10 mouse cellular contexts compared by ENCODE assay signal in the genomic region with DNA sequence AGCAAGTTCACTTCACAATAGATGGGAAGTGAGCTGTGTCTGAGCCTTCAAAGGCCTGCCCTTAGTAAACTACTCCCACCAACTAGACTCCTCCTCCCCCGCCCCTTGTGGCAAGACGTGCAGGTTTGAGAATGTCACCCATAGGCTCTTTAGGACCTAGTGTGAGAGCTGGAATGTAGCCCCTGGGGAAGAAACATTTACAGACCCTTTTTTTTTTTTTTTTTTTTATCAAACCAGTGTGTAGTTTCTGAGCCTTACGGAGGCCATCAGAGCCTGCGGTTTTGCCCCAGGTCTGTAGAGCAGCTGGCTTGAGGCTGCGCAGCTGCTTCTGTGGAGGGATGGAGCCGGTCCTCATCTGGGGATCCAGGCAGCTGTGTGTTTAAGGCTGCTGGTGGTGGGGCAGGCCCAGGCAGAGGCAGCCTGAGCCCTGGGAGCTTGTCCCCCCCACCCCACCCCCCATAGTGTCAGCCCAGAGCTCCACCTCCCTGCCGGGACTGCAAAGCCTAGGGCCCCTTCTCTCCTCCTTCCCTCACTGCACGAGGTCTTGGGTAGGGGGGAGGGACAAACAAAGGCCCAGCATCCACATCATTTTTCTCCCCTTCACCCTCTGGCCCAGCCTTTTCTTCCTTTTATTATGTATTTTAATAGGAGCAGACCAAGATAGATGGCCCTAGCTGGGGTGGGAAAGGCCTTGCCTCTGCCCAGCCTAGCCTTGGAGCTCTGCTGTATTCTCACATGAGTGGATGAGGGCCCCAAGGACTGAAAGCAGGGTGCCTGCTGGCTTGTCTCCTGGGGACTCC. TPM values are rescaled to one million over a fixed set of nuclear protein-coding genes. Genes with fewer than 3 reads are reported as not detected.
DNase-seq lines count a peak whose midpoint lies in the region; ATAC-seq lines count a peak whose summit lies in the region.
"Had no signal": no experiment of that assay in that cellular context is flagged by ENCODE, and none has a peak within 500 bp of the region (broad histone marks: within the 10 kb centered on the region; RNA-seq: fewer than 3 reads in every experiment).

No protein-coding gene starts in this region.

- H3K36me3 ChIP-seq in kidney, embryonic 15.5 days: no peaks in the 10 kb centered on the region
- no peaks in the 10 kb centered on the region for H3K36me3 ChIP-seq in hindbrain, embryonic 13.5 days
- H3K36me3 ChIP-seq in neural tube, embryonic 13.5 days: no peaks in the 10 kb centered on the region

- H3K27ac ChIP-seq in kidney, embryonic 15.5 days: peak overlapping the region; percentile 83
- peak overlapping the region; percentile 70 for H3K27ac ChIP-seq in hindbrain, embryonic 13.5 days
- peak overlapping the region; percentile 49 for H3K27ac ChIP-seq in neural tube, embryonic 13.5 days (replicated peaks)

- 38% methylated on average over 8 of the region's 8 CpGs for WGBS in kidney, embryonic 15.5 days
- WGBS in hindbrain, embryonic 13.5 days: 16% methylated on average over 8 of the region's 8 CpGs
- 20% methylated on average over 8 of the region's 8 CpGs for WGBS in neural tube, embryonic 13.5 days

- 0 out of 2 replicates have a peak, but pooled peaks cover 7% of the 10 kb centered on the region for H3K27me3 ChIP-seq in kidney, embryonic 15.5 days
- peaks cover 3% of the 10 kb centered on the region; the same call in 1 of the 2 replicates for H3K27me3 ChIP-seq in hindbrain, embryonic 13.5 days
- H3K27me3 ChIP-seq in neural tube, embryonic 13.5 days: no peaks in the 10 kb centered on the region

- peaks cover 5% of the 10 kb centered on the region for H3K4me1 ChIP-seq in kidney, embryonic 15.5 days
- peaks cover 23% of the 10 kb centered on the region for H3K4me1 ChIP-seq in hindbrain, embryonic 13.5 days (replicated peaks)
- peaks cover 16% of the 10 kb centered on the region for H3K4me1 ChIP-seq in neural tube, embryonic 13.5 days (replicated peaks)

- no peak overlapping the region for H3K4me2 ChIP-seq in kidney, embryonic 15.5 days
- no peak overlapping the region for H3K4me2 ChIP-seq in hindbrain, embryonic 13.5 days
- H3K4me2 ChIP-seq in neural tube, embryonic 13.5 days: no peak overlapping the region
- H3K4me2 ChIP-seq: liver, embryonic 11.5 days had no signal

- no peak for DNase-seq in kidney, adult 9 months
- DNase-seq in ZHBTc4 (ENCODE audit: low read depth, low spot score): peak; percentile 86
- DNase-seq in liver: no peak
- no peak for DNase-seq in gastrocnemius, postnatal 4 days (ENCODE audit: low spot score in 2 of 2)
- DNase-seq: adrenal gland, postnatal 36 days had no signal

- no peak overlapping the region for H3K4me3 ChIP-seq in kidney, embryonic 15.5 days (replicated peaks)
- H3K4me3 ChIP-seq in hindbrain, embryonic 13.5 days: no peak overlapping the region
- no peak overlapping the region for H3K4me3 ChIP-seq in neural tube, embryonic 13.5 days

- no peaks in the 10 kb centered on the region for H3K9me3 ChIP-seq in kidney, embryonic 15.5 days (replicated peaks)
- 0 out of 2 replicates have a peak, but pooled peaks cover 3% of the 10 kb centered on the region for H3K9me3 ChIP-seq in hindbrain, embryonic 13.5 days
- no peaks in the 10 kb centered on the region for H3K9me3 ChIP-seq in neural tube, embryonic 13.5 days

- H3K9ac ChIP-seq in kidney, embryonic 15.5 days: no peak overlapping the region
- peak overlapping the region; percentile 31; the same call in 1 of the 2 replicates for H3K9ac ChIP-seq in hindbrain, embryonic 13.5 days
- peak overlapping the region; percentile 35 for H3K9ac ChIP-seq in neural tube, embryonic 13.5 days

- peak; percentile 80 for ATAC-seq in kidney, embryonic 15.5 days (replicated peaks; ENCODE audit: low FRiP score)
- peak; percentile 46; the same call in 1 of the 2 replicates for ATAC-seq in hindbrain, embryonic 13.5 days (ENCODE audit: low FRiP score)
- ATAC-seq in neural tube, embryonic 13.5 days (ENCODE audit: low read depth): 0 out of 2 replicates have a peak, but pooled peaks have one; percentile 56
- ATAC-seq in erythroblast, adult 5-6 weeks (replicated peaks; ENCODE audit: low FRiP score, poor library complexity, severe bottlenecking): no peak

RNA-seq across cellular contexts. Expression of gene Rxra, which starts 26.2 kb away (rescaled TPM):
- polyA plus RNA-seq in kidney, embryonic 15.5 days (2015; fragmentation: Nextera tagmentation; extraction: Ambion mirVana): 9.6 and 10.4 TPM in 2 replicates
- polyA plus RNA-seq in hindbrain, embryonic 13.5 days (2015; fragmentation: Nextera tagmentation; extraction: Ambion mirVana): 4.6 and 4.7 TPM in 2 replicates
- 3.2 and 4.7 TPM in 2 replicates for polyA plus RNA-seq in neural tube, embryonic 13.5 days (2015; fragmentation: Nextera tagmentation; extraction: Ambion mirVana)
- 1.9 and 3.1 TPM in 2 replicates for total RNA-seq in erythroblast, adult 5-6 weeks (2015; ENCODE audit: low replicate concordance)
- total RNA-seq in erythroblast, adult 5-6 weeks (2017; ENCODE audit: low replicate concordance): 2.3 and 4.6 TPM in 2 replicates
- 10 to 100 TPM; 59.0 to 60.2 TPM for total RNA-seq in gastrocnemius, postnatal 4 days (2021)
